Mouse (Mus musculus) small intestine, adult 2 months (tissue): Measurements from ENCODE around the gene Ssu2. TPM values are rescaled to one million over a fixed set of nuclear protein-coding genes. Genes with fewer than 3 reads are reported as not detected.

ENCODE experiments used
- H3K27ac ChIP-seq: fragments of 200-500 bp; 2 replicates; pipeline ENCODE4 v1.5.1; 2012; ENCODE audit warnings: low read depth, low read length, control low read depth, inconsistent platforms; ENCODE audit not compliant: insufficient read depth
- H3K27me3 ChIP-seq: fragments of 200-500 bp; 2 replicates; pipeline ENCODE4 v1.6.1; 2012; ENCODE audit warnings: mild to moderate bottlenecking, moderate library complexity, low read length, inconsistent platforms; ENCODE audit not compliant: control insufficient read depth, insufficient read depth
- H3K36me3 ChIP-seq: fragments of 200-500 bp; 2 replicates; pipeline ENCODE4 v1.6.1; 2012; ENCODE audit warnings: mild to moderate bottlenecking, low read length, control low read depth, inconsistent platforms; ENCODE audit not compliant: control insufficient read depth, insufficient read depth
- H3K4me1 ChIP-seq: fragments of 200-500 bp; 2 replicates; pipeline ENCODE4 v1.6.1; 2012; ENCODE audit warnings: low read length, inconsistent platforms, mixed read lengths; ENCODE audit not compliant: control insufficient read depth, insufficient read depth, insufficient read length
- H3K4me3 ChIP-seq: fragments of 200-500 bp; 2 replicates; pipeline ENCODE4 v1.5.1; 2012; ENCODE audit warnings: low read depth, mild to moderate bottlenecking, control low read depth, inconsistent platforms, low read length, moderate library complexity
- CTCF ChIP-seq: fragments of 200-500 bp; IDR thresholded peaks from 2 replicates; pipeline ENCODE4 v1.5.1; 2012; ENCODE audit warnings: low read depth, mild to moderate bottlenecking, control low read depth, inconsistent platforms, low read length, moderate library complexity, mixed read lengths; ENCODE audit not compliant: insufficient replicate concordance, insufficient read length; ENCODE audit errors: extremely low read depth
- POLR2A ChIP-seq: fragments of 200-500 bp; IDR thresholded peaks from 2 replicates; pipeline ENCODE4 v1.6.1; 2012; ENCODE audit warnings: low read depth, mild to moderate bottlenecking, control low read depth, inconsistent platforms, low read length, moderate library complexity
- WGBS: fragments of 180-500 bp; shearing (Covaris S2); methylation state at CpG from one replicate; pipeline ENCODE4 v1.1.7; 2018; 5-methylcytosine and 5-hydroxymethylcytosine counted together
- polyA plus RNA-seq: library from polyadenylated mRNA; depleted of rRNA; stranded (reverse); fragments of >200 nt; gene quantifications from 2 replicates; pipeline ENCODE4 v1.2.3, GENCODE M21; 2012; rRNA removed

Ssu2 gene
- polyA plus RNA-seq: 2.0 and 4.9 TPM in 2 replicates

- WGBS: 50% methylated on average over 9 of the region's 9 CpGs
- Histone ChIP-seq H3K4me1 (no peaks in the 10 kb centered on the region), H3K27ac (no peak within 1 kb of the TSS), H3K36me3 (no peaks in the 10 kb centered on the region), H3K4me3 (peak within 1 kb of the TSS; percentile 15), H3K27me3 (no peaks in the 10 kb centered on the region; the same call in 1 of the 2 replicates)
- TF ChIP-seq CTCF (no peak), POLR2A (no peak)
These were observed at the start of gene Ssu2 for GRCm38 (mm10) chr6:112387947-112388346. Gene Ssu2, minus strand, starts transcription at chr6:112388023.

- no peak overlapping the region for H3K27ac ChIP-seq
- no peaks in the 10 kb centered on the region for H3K4me1 ChIP-seq
- no peak overlapping the region for H3K4me3 ChIP-seq
- no peaks in the 10 kb centered on the region for H3K27me3 ChIP-seq
- WGBS: 66% methylated on average over 6 of the region's 6 CpGs
- TF ChIP-seq POLR2A (no peak), CTCF (no peak)
- H3K36me3 ChIP-seq: no peaks in the 10 kb centered on the region
These were observed 38.4 kb upstream of the Ssu2 start for GRCm38 (mm10) chr6:112426018-112426732.

GRCm38 (mm10) chr6:112423746-112424501 is 36.1 kb upstream of the Ssu2 start:
- H3K4me3 ChIP-seq: no peak overlapping the region
- H3K27ac ChIP-seq: no peak overlapping the region
- no peaks in the 10 kb centered on the region for H3K4me1 ChIP-seq
- H3K27me3 ChIP-seq: no peaks in the 10 kb centered on the region
- no peaks in the 10 kb centered on the region for H3K36me3 ChIP-seq
- whole genome bisulfite sequencing: 78% methylated on average over 8 of the region's 8 CpGs
- TF ChIP-seq CTCF (no peak), POLR2A (no peak)

- Histone ChIP-seq H3K4me3 (no peak overlapping the region), H3K36me3 (no peaks in the 10 kb centered on the region), H3K27ac (no peak overlapping the region), H3K4me1 (no peaks in the 10 kb centered on the region), H3K27me3 (no peaks in the 10 kb centered on the region)
- WGBS: 93% methylated on average over 1 of the region's 1 CpGs
- TF ChIP-seq POLR2A (no peak), CTCF (no peak)
These were observed 33.1 kb upstream of the Ssu2 start for GRCm38 (mm10) chr6:112420883-112421282.

GRCm38 (mm10) chr6:112419333-112419732 is 31.5 kb upstream of the Ssu2 start:
- Histone ChIP-seq H3K4me1 (no peaks in the 10 kb centered on the region), H3K36me3 (no peaks in the 10 kb centered on the region), H3K27me3 (no peaks in the 10 kb centered on the region), H3K27ac (no peak overlapping the region), H3K4me3 (no peak overlapping the region)
- 71% methylated on average over 9 of the region's 9 CpGs for WGBS
- no peak for TF ChIP-seq POLR2A
- no peak for TF ChIP-seq CTCF

- no peaks in the 10 kb centered on the region for H3K36me3 ChIP-seq
- H3K4me1 ChIP-seq: no peaks in the 10 kb centered on the region
- H3K4me3 ChIP-seq: no peak overlapping the region
- no peaks in the 10 kb centered on the region for H3K27me3 ChIP-seq
- no peak overlapping the region for H3K27ac ChIP-seq
- TF ChIP-seq CTCF (no peak), POLR2A (no peak)
- 70% methylated on average over 5 of the region's 5 CpGs for WGBS
These were observed 16.3 kb upstream of the Ssu2 start for GRCm38 (mm10) chr6:112404111-112404510.
